Mouse (Mus musculus) heart, adult 2 months (tissue): ENCODE measurements around the gene Coq5.

Source experiments
- CTCF ChIP-seq: fragments of 200-600 bp; IDR thresholded peaks from 2 replicates; pipeline ENCODE4 v1.8.1; 2022; ENCODE audit warnings: antibody characterized with exemption, mild to moderate bottlenecking, moderate library complexity
- EP300 ChIP-seq: fragments of 200-500 bp; IDR thresholded peaks from 2 replicates; pipeline ENCODE4 v1.6.1; 2011; ENCODE audit warnings: low read depth, low read length, control low read depth; ENCODE audit not compliant: insufficient read depth

- TF ChIP-seq CTCF (no peak), EP300 (no peak)
These were observed 46.3 kb upstream of the Coq5 start for GRCm38 (mm10) chr5:115233031-115233780.
